Mouse (Mus musculus) CH12.LX (cell line): Measurements from ENCODE around the gene Sowahc. TPM values are rescaled to one million over a fixed set of nuclear protein-coding genes. Genes with fewer than 3 reads are reported as not detected.
A peak's percentile ranks its signal among the peaks of the same experiment; 100 is the strongest.

Experiments
- DNase-seq: peaks from one replicate; pipeline ENCODE4 v3.0.0-alpha.2; 2013; ENCODE audit errors: extremely low read depth
- H3K27ac ChIP-seq: 2 replicates; pipeline ENCODE4 v1.5.1; 2012; ENCODE audit warnings: low read depth, mild to moderate bottlenecking, control low read depth, moderate library complexity; ENCODE audit not compliant: insufficient read depth
- H3K27me3 ChIP-seq: replicated peaks from 2 replicates; pipeline ENCODE3; 2012; ENCODE audit warnings: inconsistent platforms
- H3K36me3 ChIP-seq, 2 experiments: replicated peaks in 1 of 2; 2 replicates each; pipeline versions ENCODE3 to v1.6.1; 2012; ENCODE audit warnings: inconsistent platforms in 1 of 2, low read length in 1 of 2, mild to moderate bottlenecking in 1 of 2, mixed read lengths in 1 of 2, moderate library complexity in 1 of 2; ENCODE audit not compliant: control insufficient read depth in 1 of 2, insufficient read depth in 1 of 2
- H3K4me1 ChIP-seq, 2 experiments: 2 replicates each; pipeline ENCODE4 v1.6.1; 2012; ENCODE audit warnings: inconsistent platforms in 1 of 2, moderate library complexity in 1 of 2; ENCODE audit not compliant: insufficient read depth in 2 of 2, control insufficient read depth in 1 of 2
- H3K4me2 ChIP-seq: 2 replicates; pipeline ENCODE4 v1.6.1; 2012; ENCODE audit warnings: low read depth, mild to moderate bottlenecking, control low read depth; ENCODE audit not compliant: poor library complexity, insufficient read depth, severe bottlenecking
- H3K4me3 ChIP-seq, 3 experiments: fragments of 150-350 bp in 1 of 3; sonication (generic) in 1 of 3; replicated peaks in 1 of 3; 2 replicates each; pipeline versions ENCODE3 to v1.5.1; 2011 to 2012; ENCODE audit warnings: low read depth in 2 of 3, low read length in 2 of 3, mild to moderate bottlenecking in 2 of 3, moderate library complexity in 2 of 3, control low read depth in 1 of 3, improper control_type of control experiment in 1 of 3, inconsistent platforms in 1 of 3, mixed read lengths in 1 of 3; ENCODE audit not compliant: poor library complexity in 1 of 3
- H3K79me2 ChIP-seq: replicated peaks from 2 replicates; pipeline ENCODE4 v1.6.1; 2012; ENCODE audit warnings: mild to moderate bottlenecking, moderate library complexity; ENCODE audit not compliant: control insufficient read depth, poor library complexity, insufficient read depth, severe bottlenecking; ENCODE audit errors: extremely low read depth
- H3K9ac ChIP-seq: 2 replicates; pipeline ENCODE4 v1.6.1; 2012; ENCODE audit warnings: low read depth, mild to moderate bottlenecking, control low read depth, moderate library complexity; ENCODE audit not compliant: insufficient read depth
- H3K9me3 ChIP-seq: replicated peaks from 2 replicates; pipeline ENCODE3; 2012; ENCODE audit warnings: low read length, inconsistent platforms, mixed read lengths
- BHLHE40 ChIP-seq: IDR thresholded peaks from 2 replicates; pipeline ENCODE4 v1.6.1; 2011; ENCODE audit warnings: mild to moderate bottlenecking, low read depth, low read length, improper control_type of control experiment
- CHD1 ChIP-seq: IDR thresholded peaks from 2 replicates; pipeline ENCODE4 v1.6.1; 2012; ENCODE audit warnings: low read depth, low read length, improper control_type of control experiment, inconsistent platforms
- CHD2 ChIP-seq: IDR thresholded peaks from 2 replicates; pipeline ENCODE4 v1.6.1; 2011; ENCODE audit warnings: low read length, improper control_type of control experiment
- CTCF ChIP-seq, 2 experiments: IDR thresholded peaks in 1 of 2; conservative IDR thresholded peaks in 1 of 2; 2 replicates each; pipeline ENCODE4 v1.5.1; 2011 to 2012; ENCODE audit warnings: low read depth in 2 of 2, low read length in 2 of 2, improper control_type of control experiment in 1 of 2, inconsistent platforms in 1 of 2, mild to moderate bottlenecking in 1 of 2, moderate library complexity in 1 of 2
- E2F4 ChIP-seq: IDR thresholded peaks from 2 replicates; pipeline ENCODE4 v1.6.1; 2011; ENCODE audit warnings: low read depth, low read length, improper control_type of control experiment; ENCODE audit not compliant: insufficient replicate concordance
- ELF1 ChIP-seq: IDR thresholded peaks from 2 replicates; pipeline ENCODE4 v1.6.1; 2014; ENCODE audit warnings: low read depth, mild to moderate bottlenecking, inconsistent platforms, low read length, improper control_type of control experiment
- EP300 ChIP-seq: IDR thresholded peaks from 2 replicates; pipeline ENCODE4 v1.6.1; 2011; ENCODE audit warnings: low read length, improper control_type of control experiment
- ETS1 ChIP-seq: conservative IDR thresholded peaks from 2 replicates; pipeline ENCODE4 v1.6.1; 2012; ENCODE audit warnings: low read depth, mild to moderate bottlenecking, inconsistent platforms, low read length, improper control_type of control experiment, moderate library complexity
- GABPA ChIP-seq: IDR thresholded peaks from 2 replicates; pipeline ENCODE4 v1.6.1; 2012; ENCODE audit warnings: low read depth, low read length, improper control_type of control experiment, inconsistent platforms; ENCODE audit not compliant: insufficient replicate concordance
- HCFC1 ChIP-seq: IDR thresholded peaks from 2 replicates; pipeline ENCODE4 v1.6.1; 2012; ENCODE audit warnings: low read depth, mild to moderate bottlenecking, inconsistent platforms, low read length, improper control_type of control experiment
- IRF4 ChIP-seq: IDR thresholded peaks from 2 replicates; pipeline ENCODE4 v1.6.1; 2014; ENCODE audit warnings: low read depth, mild to moderate bottlenecking, inconsistent platforms, low read length, improper control_type of control experiment
- JUN ChIP-seq: IDR thresholded peaks from 2 replicates; pipeline ENCODE4 v1.6.1; 2011; ENCODE audit warnings: low read depth, mild to moderate bottlenecking, low read length, improper control_type of control experiment, moderate library complexity; ENCODE audit not compliant: insufficient read depth
- JUND ChIP-seq: conservative IDR thresholded peaks from 2 replicates; pipeline ENCODE4 v1.6.1; 2011; ENCODE audit warnings: low read depth, low read length, improper control_type of control experiment
- KAT2A ChIP-seq: IDR thresholded peaks from 2 replicates; pipeline ENCODE4 v1.6.1; 2012; ENCODE audit warnings: low read length, improper control_type of control experiment, inconsistent platforms; ENCODE audit not compliant: insufficient replicate concordance
- MAFK ChIP-seq: IDR thresholded peaks from 2 replicates; pipeline ENCODE4 v1.6.1; 2011; ENCODE audit warnings: low read length, improper control_type of control experiment; ENCODE audit not compliant: insufficient replicate concordance
- MAX ChIP-seq: IDR thresholded peaks from 2 replicates; pipeline ENCODE4 v1.6.1; 2011; ENCODE audit warnings: low read length, improper control_type of control experiment
- MAZ ChIP-seq: IDR thresholded peaks from 2 replicates; pipeline ENCODE4 v1.6.1; 2012; ENCODE audit warnings: low read depth, mild to moderate bottlenecking, inconsistent platforms, low read length, improper control_type of control experiment, moderate library complexity
- MEF2A ChIP-seq: IDR thresholded peaks from 2 replicates; pipeline ENCODE4 v1.6.1; 2014; ENCODE audit warnings: low read depth, mild to moderate bottlenecking, inconsistent platforms, low read length, improper control_type of control experiment, borderline replicate concordance
- MXI1 ChIP-seq: IDR thresholded peaks from 2 replicates; pipeline ENCODE4 v1.6.1; 2011; ENCODE audit warnings: mild to moderate bottlenecking, low read depth, low read length, improper control_type of control experiment
- MYC ChIP-seq: IDR thresholded peaks from 2 replicates; pipeline ENCODE4 v1.6.1; 2011; ENCODE audit warnings: low read depth, mild to moderate bottlenecking, improper control_type of control experiment, low read length
- NELFE ChIP-seq: IDR thresholded peaks from 2 replicates; pipeline ENCODE4 v1.6.1; 2011; ENCODE audit warnings: low read depth, low read length, improper control_type of control experiment
- NRF1 ChIP-seq: IDR thresholded peaks from 2 replicates; pipeline ENCODE4 v1.6.1; 2014; ENCODE audit warnings: low read depth, mild to moderate bottlenecking, inconsistent platforms, low read length, improper control_type of control experiment, moderate library complexity
- PAX5 ChIP-seq: IDR thresholded peaks from 2 replicates; pipeline ENCODE4 v1.6.1; 2012; ENCODE audit warnings: low read length, inconsistent platforms, mixed read lengths
- POLR2A ChIP-seq: IDR thresholded peaks from 2 replicates; pipeline ENCODE4 v1.6.1; 2011; ENCODE audit warnings: low read depth, mild to moderate bottlenecking, improper control_type of control experiment, low read length
- POLR2AphosphoS2 ChIP-seq: IDR thresholded peaks from 2 replicates; pipeline ENCODE4 v1.6.1; 2011; ENCODE audit warnings: low read depth, low read length, improper control_type of control experiment
- RAD21 ChIP-seq: IDR thresholded peaks from 2 replicates; pipeline ENCODE4 v1.6.1; 2011; ENCODE audit warnings: low read depth, mild to moderate bottlenecking, low read length, improper control_type of control experiment, moderate library complexity
- RCOR1 ChIP-seq: conservative IDR thresholded peaks from 2 replicates; pipeline ENCODE4 v1.6.1; 2012; ENCODE audit warnings: low read depth, mild to moderate bottlenecking, inconsistent platforms, low read length, improper control_type of control experiment
- SIN3A ChIP-seq: IDR thresholded peaks from 2 replicates; pipeline ENCODE4 v1.6.1; 2012; ENCODE audit warnings: low read length, improper control_type of control experiment, inconsistent platforms
- SMC3 ChIP-seq: IDR thresholded peaks from 2 replicates; pipeline ENCODE4 v1.6.1; 2011; ENCODE audit warnings: low read depth, low read length, improper control_type of control experiment
- TBP ChIP-seq: conservative IDR thresholded peaks from 2 replicates; pipeline ENCODE4 v1.6.1; 2011; ENCODE audit warnings: low read depth, low read length, improper control_type of control experiment
- TCF12 ChIP-seq: IDR thresholded peaks from 2 replicates; pipeline ENCODE4 v1.6.1; 2014; ENCODE audit warnings: low read depth, mild to moderate bottlenecking, inconsistent platforms, low read length, improper control_type of control experiment
- UBTF ChIP-seq: IDR thresholded peaks from 2 replicates; pipeline ENCODE4 v1.6.1; 2012; ENCODE audit warnings: low read depth, mild to moderate bottlenecking, inconsistent platforms, low read length, improper control_type of control experiment, moderate library complexity
- USF1 ChIP-seq: IDR thresholded peaks from 2 replicates; pipeline ENCODE4 v1.6.1; 2014; ENCODE audit warnings: low read depth, mild to moderate bottlenecking, inconsistent platforms, low read length, improper control_type of control experiment
- USF2 ChIP-seq: conservative IDR thresholded peaks from 2 replicates; pipeline ENCODE4 v1.6.1; 2011; ENCODE audit warnings: low read depth, low read length, improper control_type of control experiment
- ZC3H11A ChIP-seq: IDR thresholded peaks from 2 replicates; pipeline ENCODE4 v1.6.1; 2012; ENCODE audit warnings: low read depth, mild to moderate bottlenecking, inconsistent platforms, low read length, improper control_type of control experiment
- ZKSCAN1 ChIP-seq: IDR thresholded peaks from 2 replicates; pipeline ENCODE4 v1.6.1; 2012; ENCODE audit warnings: low read depth, inconsistent platforms, low read length, improper control_type of control experiment, borderline replicate concordance
- ZMIZ1 ChIP-seq: IDR thresholded peaks from 2 replicates; pipeline ENCODE4 v1.6.1; 2012; ENCODE audit warnings: low read depth, mild to moderate bottlenecking, inconsistent platforms, low read length, improper control_type of control experiment
- ZNF384 ChIP-seq: IDR thresholded peaks from 2 replicates; pipeline ENCODE4 v1.6.1; 2012; ENCODE audit warnings: low read depth, low read length, improper control_type of control experiment, inconsistent platforms
- dilution Hi-C: fragments of 300-500 bp; cut with MboI; formaldehyde crosslinking; loops from 2 replicates; pipeline ENCODE4 v1.14.3; 2020; ENCODE audit warnings: low sequenced_read_pairs; ENCODE audit not compliant: extremely low pct_unique_long_range_greater_than_20kb, extremely low pct_ligation_motif_present
- in situ Hi-C: fragments of 300-500 bp; cut with MboI; formaldehyde crosslinking; loops from 3 replicates; pipeline ENCODE4 v1.14.3; 2019; ENCODE audit warnings: low sequenced_read_pairs, low pct_ligation_motif_present, low pct_unique_long_range_greater_than_20kb, mixed read lengths
- polyA plus RNA-seq: library from polyadenylated mRNA; unstranded; fragments of >175 nt; gene quantifications from 2 replicates; pipeline ENCODE4 v1.2.1, GENCODE M21; 2012; ENCODE audit warnings: low read depth; ENCODE audit not compliant: insufficient read length
- total RNA-seq, 2 experiments: library from RNA; depleted of rRNA; stranded (reverse); fragments of 300-350 nt in 1 of 2; fragments of >200 nt in 1 of 2; gene quantifications; 2 replicates each; pipeline ENCODE4 v1.2.3; 2012 to 2014

Gene Sowahc
- total and polyA plus RNA-seq, 3 experiments, result 19.9 to 50.0 (median 25.9) TPM

DNA sequence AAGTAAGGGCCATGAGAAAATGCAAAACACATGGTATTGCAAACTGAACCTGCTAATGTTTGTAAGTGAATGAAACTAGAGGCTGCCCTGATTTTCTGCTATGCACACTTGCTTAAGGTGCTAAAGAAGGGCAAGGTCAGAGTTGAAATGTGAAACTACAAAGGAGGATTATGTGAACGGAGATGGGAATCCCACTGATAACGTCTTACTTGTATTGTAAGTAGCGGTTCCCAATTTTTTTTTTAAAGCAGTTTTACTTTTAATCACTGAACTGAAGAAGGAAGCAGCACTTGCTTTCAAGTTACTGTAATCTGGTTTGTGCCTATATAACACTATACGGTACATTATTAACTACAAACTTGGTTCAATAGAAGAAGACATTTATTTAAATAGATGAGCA lies 2.1 kb downstream of the Sowahc start:
- Histone ChIP-seq H3K4me2 (peak overlapping the region; percentile 87), H3K36me3 (peaks cover 4 to 18% of the 10 kb centered on the region in 2 experiments), H3K4me1 (peaks cover 6 to 30% of the 10 kb centered on the region in 2 experiments), H3K9me3 (peaks cover 1% of the 10 kb centered on the region), H3K27ac (peak overlapping the region; percentile 41; the same call in 1 of the 2 replicates), H3K27me3 (no peaks in the 10 kb centered on the region), H3K9ac (peak overlapping the region; percentile 85), H3K79me2 (peaks cover 38% of the 10 kb centered on the region), H3K4me3 (peak overlapping the region; percentile 69 to 91 (median 76))
- no peak for TF ChIP-seq ZKSCAN1
- TF ChIP-seq UBTF, result no peak
- 0 out of 2 replicates have a peak, but pooled peaks have one; percentile 55 for TF ChIP-seq RCOR1
- no peak for TF ChIP-seq KAT2A
- TF ChIP-seq HCFC1, result no peak
- 0 out of 2 replicates have a peak, but pooled peaks have one; percentile 55 for TF ChIP-seq SIN3A
- 0 out of 2 replicates have a peak, but pooled peaks have one; percentile 8 for TF ChIP-seq MAFK
- TF ChIP-seq CHD1, result peak; percentile 79; the same call in 1 of the 2 replicates
- no peak for TF ChIP-seq ELF1
- TF ChIP-seq POLR2AphosphoS2, result no peak
- TF ChIP-seq ETS1, result peak; percentile 57; the same call in 1 of the 2 replicates
- peak; percentile 78 for TF ChIP-seq ZNF384
- TF ChIP-seq BHLHE40, result peak; percentile 37; the same call in 1 of the 2 replicates
- no peak for TF ChIP-seq CHD2
- TF ChIP-seq JUN, result no peak
- no peak for TF ChIP-seq ZC3H11A
- no peak for TF ChIP-seq E2F4
- no peak for TF ChIP-seq POLR2A
- TF ChIP-seq TBP, result no peak
- TF ChIP-seq CTCF (conservative IDR thresholded peaks at IDR 0.05 in 1 of 2, IDR thresholded peaks at IDR 0.05 in 1 of 2; ENCODE audit: low read depth in 2 of 2, low read length in 2 of 2), result no peak
- TF ChIP-seq RAD21, result no peak
- TF ChIP-seq SMC3, result no peak
- no peak for TF ChIP-seq NELFE
- TF ChIP-seq MAX, result no peak
- TF ChIP-seq NRF1, result no peak
- TF ChIP-seq TCF12, result no peak
- TF ChIP-seq USF2, result no peak
- TF ChIP-seq MAZ, result no peak
- no peak for TF ChIP-seq USF1
- TF ChIP-seq MEF2A, result no peak
- peak; percentile 26; the same call in 1 of the 2 replicates for TF ChIP-seq EP300
- TF ChIP-seq PAX5, result no peak
- TF ChIP-seq GABPA, result no peak
- TF ChIP-seq JUND, result no peak
- no peak for TF ChIP-seq ZMIZ1
- no peak for TF ChIP-seq MYC
- TF ChIP-seq IRF4, result peak; percentile 40
- TF ChIP-seq MXI1, result no peak; the same call in 1 of the 2 replicates
- dilution Hi-C loops (no loop called here), in situ Hi-C loops (loop anchor here (10.0 kb wide), 1 partner anchor 61 kb away; no protein-coding TSS in a partner anchor)
- DNase-seq, result peak; percentile 35
